Mouse (Mus musculus): ENCODE measurements around the gene Acot4. TPM values are rescaled to one million over a fixed set of nuclear protein-coding genes. Genes with fewer than 3 reads are reported as not detected.
"Not testable (repeated sequence)": the region's sequence is repeated elsewhere in the genome, so short reads cannot be mapped to it uniquely, and the experiment has no call there.

Gene Acot4
- total RNA-seq, 2 experiments from 2014 or later, result 1.8 to 2.4 TPM

DNA sequence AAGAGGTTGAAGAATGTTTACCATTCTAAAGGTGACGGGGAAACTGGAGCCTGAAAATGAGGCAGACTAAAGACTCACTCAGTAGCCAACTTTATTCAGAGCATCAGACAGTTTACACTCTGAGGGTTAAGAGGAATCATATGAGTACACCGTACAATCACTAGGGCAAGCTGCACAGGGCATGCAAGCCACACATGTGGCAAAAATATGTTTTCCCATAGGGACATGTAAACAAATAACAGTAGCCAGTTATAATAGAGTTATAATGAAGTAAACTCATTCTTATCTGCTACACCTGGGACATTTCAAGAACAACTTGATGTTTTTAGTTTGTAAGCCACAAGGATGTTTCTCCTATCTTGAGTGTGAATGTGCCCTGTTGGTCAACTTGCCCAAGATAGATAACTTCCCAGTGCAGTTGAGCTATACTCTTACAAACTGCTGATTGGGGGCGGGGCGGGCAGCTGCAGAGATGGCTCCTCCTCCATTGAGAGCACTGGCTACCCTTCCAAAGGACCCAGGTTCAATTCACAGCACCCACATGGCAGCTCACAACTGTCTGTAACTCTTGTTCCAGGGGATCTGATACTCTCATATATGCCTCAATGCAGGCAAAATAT lies 39.3 kb downstream of the Acot4 start:
- DNase-seq, result no peak

DNA sequence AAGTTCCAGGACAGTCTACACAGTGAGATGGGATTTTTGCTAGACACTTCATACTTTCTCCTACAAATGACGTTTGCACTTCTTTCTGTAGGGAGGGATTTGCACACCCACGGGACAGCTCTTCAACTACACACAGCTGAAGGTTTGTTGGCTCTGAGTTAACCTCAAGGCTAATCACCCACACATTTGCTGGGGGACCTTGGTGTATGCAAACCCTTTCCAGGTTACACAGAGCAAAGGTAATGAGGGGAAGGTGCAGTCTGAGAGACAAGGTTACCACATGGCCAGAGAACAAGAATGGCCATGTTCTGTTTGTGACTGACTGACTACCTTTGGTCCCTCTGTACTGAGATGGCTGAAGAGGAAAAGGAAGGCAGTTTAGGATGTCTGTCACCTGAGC lies 45.7 kb downstream of the Acot4 start:
- DNase-seq, result no peak

- DNase-seq, result no peak
Measured at GRCm38 (mm10) chr12:84084581-84084980, 46.4 kb downstream of the Acot4 start.

DNA sequence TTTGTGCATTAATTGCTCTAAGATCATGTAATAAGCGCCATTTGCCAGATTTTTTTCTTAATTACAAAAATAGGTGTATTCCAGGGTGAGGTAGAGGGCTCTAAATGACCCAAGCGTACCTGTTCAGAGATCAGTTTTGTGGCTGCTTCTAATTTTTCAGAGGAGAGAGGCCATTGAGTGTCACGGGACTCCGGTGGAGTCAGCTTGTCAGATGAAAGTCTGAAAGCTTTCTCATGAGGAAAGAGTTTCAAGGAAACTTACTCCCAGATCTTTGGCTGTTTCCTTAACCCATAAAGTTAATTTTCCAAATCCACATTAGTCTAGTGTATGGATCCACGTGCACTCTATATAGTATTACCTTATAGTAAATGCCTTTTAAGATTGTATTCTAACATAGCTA lies 56.5 kb downstream of the Acot4 start:
- not testable (repeated sequence) for DNase-seq

Other genes starting within 250 kb of the Acot4 start
- gene Numb, start 116.4 kb upstream of the Acot4 start, total RNA-seq (2021), result 10 to 100 TPM; 34.5 to 42.3 TPM
- 10 to 100 TPM; 14.4 to 15.3 TPM for gene Riox1, start 87.8 kb upstream of the Acot4 start, total RNA-seq (2021)
- gene Heatr4, start 53.5 kb upstream of the Acot4 start, total RNA-seq (2021), result not detected
- 10 to 100 TPM; 14.9 to 16.4 TPM for gene Acot2, start 50.5 kb upstream of the Acot4 start, total RNA-seq (2021)
- gene Acot1, start 28.9 kb upstream of the Acot4 start, total RNA-seq (2021), result 10 to 100 TPM; 23.1 to 25.4 TPM
- gene Gm49366, start 556 bp downstream of the Acot4 start, total RNA-seq (2021), result 1 to 10 TPM in 1 of 2 experiments, not detected in 1; 1.3 TPM
- gene Acot3, start 13.8 kb downstream of the Acot4 start, total RNA-seq (2021), result 1 to 10 TPM; 2.1 TPM
- gene Acot5, start 30.9 kb downstream of the Acot4 start, total RNA-seq (2021), result 1 to 10 TPM; 7.9 to 9.1 TPM
- 1 to 10 TPM; 4.6 to 5.0 TPM for gene Acot6, start 62.3 kb downstream of the Acot4 start, total RNA-seq (2021)
- 100 to 1,000 TPM; 104 to 112 TPM for gene Dnal1, start 76.0 kb downstream of the Acot4 start, total RNA-seq (2021)
- 1 to 10 TPM; 2.3 to 2.8 TPM for gene Pnma1, start 110.1 kb downstream of the Acot4 start, total RNA-seq (2021)
- 10 to 100 TPM; 21.0 to 24.1 TPM for gene Elmsan1, start 180.5 kb downstream of the Acot4 start, total RNA-seq (2021)
- 10 to 100 TPM; 38.2 to 40.3 TPM for gene Ptgr2, start 246.9 kb downstream of the Acot4 start, total RNA-seq (2021)

Measured in layer of hippocampus, postnatal 36 days (tissue).